Mouse (Mus musculus): ENCODE measurements at regions not wholly inside any gene's neighbourhood (a gene's known extent, or its start where the extent isn't known, plus 50 kb on each side); places are given as distances from the start of the nearest gene placed in this dataset.

GRCm38 (mm10) chr15:70156443-70156842 lies 3655.7 kb upstream of the Lrrc6 start:
- Histone ChIP-seq H3K36me3 (no peaks in the 10 kb centered on the region), H3K27me3 (no peaks in the 10 kb centered on the region), H3K9me3 (no peaks in the 10 kb centered on the region), H3K4me2 (no peak overlapping the region), H3K4me3 (no peak overlapping the region), H3K9ac (no peak overlapping the region), H3K4me1 (replicated peaks) (no peaks in the 10 kb centered on the region), H3K27ac (no peak overlapping the region)
- ATAC-seq (ENCODE audit: low FRiP score) = peak; percentile 28; the same call in 1 of the 2 replicates

- H3K4me2 ChIP-seq = no peak overlapping the region
- no peak overlapping the region for H3K27ac ChIP-seq
- no peaks in the 10 kb centered on the region for H3K4me1 ChIP-seq (replicated peaks)
- no peaks in the 10 kb centered on the region for H3K36me3 ChIP-seq
- no peaks in the 10 kb centered on the region for H3K9me3 ChIP-seq
- ATAC-seq (ENCODE audit: low FRiP score) = no peak
- H3K27me3 ChIP-seq = no peaks in the 10 kb centered on the region
- no peak overlapping the region for H3K4me3 ChIP-seq
- no peak overlapping the region for H3K9ac ChIP-seq
Measured at GRCm38 (mm10) chr15:70203366-70203765, 3631.0 kb upstream of the Gm6569 start.
